Mouse (Mus musculus): Measurements from ENCODE around the gene Sorcs3. TPM values are rescaled to one million over a fixed set of nuclear protein-coding genes. Genes with fewer than 3 reads are reported as not detected.

The Sorcs3 gene
- total RNA-seq, 2 experiments from 2014 or later = not detected

- no peak for ATAC-seq (ENCODE audit: poor library complexity, severe bottlenecking)
Measured at GRCm38 (mm10) chr19:48283217-48283616, 77.4 kb downstream of the Sorcs3 start.

DNA sequence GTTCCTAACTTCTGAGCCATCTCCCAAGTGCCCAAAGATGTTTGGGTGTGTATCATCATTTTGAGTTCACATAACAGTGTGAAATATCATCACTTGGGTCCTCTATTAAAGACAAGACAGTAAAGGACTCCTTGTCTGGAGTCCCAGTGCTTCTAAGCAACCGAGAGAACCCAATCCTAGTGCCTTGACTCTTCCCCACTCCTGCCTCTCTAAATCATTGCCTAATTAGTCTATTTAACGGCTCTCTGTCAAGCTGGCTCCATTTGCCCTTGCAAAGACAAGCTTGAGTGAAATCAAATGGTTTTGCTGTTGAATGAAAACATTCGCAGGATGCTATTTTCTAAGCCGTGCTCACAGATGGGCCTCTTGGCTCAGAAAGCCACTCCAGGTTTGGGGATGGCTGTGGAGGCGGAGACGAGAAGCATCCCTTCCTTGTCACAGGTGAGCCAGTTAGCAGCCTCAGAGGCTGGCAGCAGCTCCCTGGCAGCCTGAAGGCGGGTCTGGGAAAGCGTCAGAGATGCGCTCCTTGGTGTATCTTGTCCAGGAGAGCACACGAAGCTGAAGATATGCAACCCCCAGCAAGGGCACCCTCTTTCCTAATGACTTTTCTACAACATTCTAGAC, 79.9 kb downstream of the Sorcs3 start:
- ATAC-seq (ENCODE audit: poor library complexity, severe bottlenecking) = no peak

GRCm38 (mm10) chr19:48294251-48294650, 88.4 kb downstream of the Sorcs3 start:
- ATAC-seq (ENCODE audit: poor library complexity, severe bottlenecking) = no peak

GRCm38 (mm10) chr19:48298384-48298783, 92.6 kb downstream of the Sorcs3 start:
- no peak for ATAC-seq (ENCODE audit: poor library complexity, severe bottlenecking)

GRCm38 (mm10) chr19:48300440-48301231, 94.8 kb downstream of the Sorcs3 start:
- no peak for ATAC-seq (ENCODE audit: poor library complexity, severe bottlenecking)

DNA sequence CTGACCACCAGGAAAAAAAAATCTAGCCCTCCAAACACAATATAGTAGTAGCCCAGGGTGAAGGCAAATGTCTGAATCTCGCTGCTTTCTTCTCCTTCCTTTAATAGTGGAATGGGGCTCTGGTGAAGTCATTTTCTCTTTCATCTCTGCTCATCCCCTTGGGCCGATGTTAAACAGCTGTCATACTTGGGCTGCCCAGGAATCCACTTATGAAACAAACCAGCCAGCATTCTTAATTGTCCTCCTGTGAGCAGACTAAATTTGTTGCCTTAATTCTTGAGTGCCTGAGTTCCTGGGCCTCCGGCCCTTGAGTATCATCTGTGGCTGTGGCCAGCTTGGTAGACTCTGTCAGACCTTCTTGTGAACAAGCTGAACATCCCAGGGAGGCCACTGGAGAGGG, 95.5 kb downstream of the Sorcs3 start:
- no peak for ATAC-seq (ENCODE audit: poor library complexity, severe bottlenecking)

GRCm38 (mm10) chr19:48308341-48308740, 102.5 kb downstream of the Sorcs3 start:
- no peak for ATAC-seq (ENCODE audit: poor library complexity, severe bottlenecking)

DNA sequence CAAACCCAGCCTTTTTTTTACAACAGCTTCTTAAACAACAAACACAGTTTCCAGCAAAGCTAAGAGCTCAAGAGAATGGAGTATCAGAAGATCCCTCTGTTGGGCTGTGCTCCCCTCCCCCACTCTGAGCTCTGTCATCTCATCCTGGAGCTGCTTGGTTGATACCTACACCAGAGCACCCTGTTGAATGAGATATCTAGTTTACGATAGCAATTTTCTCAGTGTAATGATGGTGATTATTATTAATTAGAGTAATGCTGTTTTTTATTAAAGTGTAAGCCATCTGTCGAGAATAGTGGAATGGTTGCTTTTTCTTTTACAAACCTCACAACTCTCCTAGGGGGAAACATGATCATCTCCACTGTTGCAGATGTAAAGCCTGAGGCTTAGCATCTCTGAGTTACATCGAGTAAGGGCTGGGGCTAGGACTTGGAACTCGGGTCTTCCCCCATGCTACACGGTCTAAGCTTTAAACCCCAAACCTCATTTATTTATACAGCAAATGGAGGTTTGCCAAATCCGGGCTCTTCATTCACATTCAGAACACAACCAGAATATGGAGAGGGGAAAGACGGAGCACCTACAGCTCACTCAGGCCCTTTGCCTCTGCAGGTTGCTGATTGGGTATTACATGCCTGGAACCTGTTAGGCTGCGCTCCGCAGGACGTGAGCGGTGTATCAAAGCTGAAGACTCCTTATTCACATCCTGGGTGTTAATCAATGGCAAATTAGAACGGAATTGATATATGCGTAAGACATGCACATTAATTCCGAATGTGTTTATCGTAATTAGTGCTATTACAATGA, 103.9 kb downstream of the Sorcs3 start:
- no peak for ATAC-seq (ENCODE audit: poor library complexity, severe bottlenecking)

GRCm38 (mm10) chr19:48310338-48310710, 104.5 kb downstream of the Sorcs3 start:
- no peak for ATAC-seq (ENCODE audit: poor library complexity, severe bottlenecking)

GRCm38 (mm10) chr19:48313776-48314175, 108.0 kb downstream of the Sorcs3 start:
- no peak for ATAC-seq (ENCODE audit: poor library complexity, severe bottlenecking)

GRCm38 (mm10) chr19:48327115-48327514, 121.3 kb downstream of the Sorcs3 start:
- no peak for ATAC-seq (ENCODE audit: poor library complexity, severe bottlenecking)

DNA sequence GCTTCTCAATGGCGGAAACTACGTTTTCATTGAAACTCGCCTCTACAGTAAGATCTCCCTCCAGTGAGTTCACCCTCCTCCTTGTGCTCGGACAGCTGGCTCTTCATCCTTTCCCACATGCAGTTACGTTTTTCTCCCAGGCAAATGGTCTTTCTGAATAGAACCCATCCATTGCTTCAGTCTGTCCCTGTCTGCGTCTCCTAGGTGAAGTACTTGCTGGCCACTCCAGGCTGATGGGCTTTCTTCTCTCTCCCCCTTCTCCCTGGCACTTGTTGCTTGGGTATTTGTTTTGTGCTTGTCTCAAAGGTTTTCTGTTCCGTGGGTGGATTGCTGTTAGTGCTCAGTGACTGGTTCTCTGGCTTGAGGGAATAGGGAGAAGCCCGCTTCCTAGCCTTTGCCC, 122.3 kb downstream of the Sorcs3 start:
- ATAC-seq (ENCODE audit: poor library complexity, severe bottlenecking) = no peak

- ATAC-seq (ENCODE audit: poor library complexity, severe bottlenecking) = no peak
Measured at GRCm38 (mm10) chr19:48331640-48332039, 125.8 kb downstream of the Sorcs3 start.

DNA sequence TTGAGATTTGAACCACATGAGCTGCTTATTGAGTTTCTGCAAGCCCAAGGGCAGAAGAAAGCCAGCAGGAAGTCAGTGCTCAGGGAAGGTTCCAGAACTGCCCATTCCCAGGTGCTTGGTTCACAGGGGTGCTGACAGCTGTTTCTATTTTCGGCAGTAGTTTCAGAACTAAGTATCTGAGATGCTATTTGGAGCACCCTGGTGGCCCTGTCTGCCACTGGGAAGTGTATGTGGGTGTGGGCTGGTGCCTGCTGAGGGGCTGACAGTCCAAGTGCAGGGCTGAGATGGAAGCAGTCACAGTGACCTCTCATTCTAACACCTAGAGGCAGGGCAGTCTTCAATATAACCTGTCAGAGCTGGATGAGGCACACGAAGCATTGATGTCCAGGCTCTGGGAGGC, 127.3 kb downstream of the Sorcs3 start:
- no peak for ATAC-seq (ENCODE audit: poor library complexity, severe bottlenecking)

DNA sequence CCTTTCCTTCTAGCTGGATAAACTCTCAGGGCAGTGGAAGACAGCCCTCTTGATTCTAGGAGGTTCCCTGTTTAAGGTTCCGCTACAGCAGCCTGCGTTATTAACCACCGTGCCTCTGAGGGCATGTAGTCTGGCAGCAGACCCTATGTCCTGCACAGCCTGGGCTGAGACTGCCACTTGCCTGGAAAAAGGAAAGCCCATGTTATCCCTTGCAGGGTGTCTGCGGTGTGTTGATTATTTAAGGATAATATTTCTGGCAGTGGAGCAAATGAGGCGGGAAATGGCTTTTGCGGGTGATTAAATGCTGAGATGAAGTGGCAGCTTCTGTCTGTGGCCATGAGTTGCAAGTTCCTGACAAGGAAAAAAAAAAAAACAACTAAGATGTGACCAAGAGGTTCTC, 131.6 kb downstream of the Sorcs3 start:
- ATAC-seq (ENCODE audit: poor library complexity, severe bottlenecking) = no peak

- no peak for ATAC-seq (ENCODE audit: poor library complexity, severe bottlenecking)
Measured at GRCm38 (mm10) chr19:48338098-48338497, 132.3 kb downstream of the Sorcs3 start.

DNA sequence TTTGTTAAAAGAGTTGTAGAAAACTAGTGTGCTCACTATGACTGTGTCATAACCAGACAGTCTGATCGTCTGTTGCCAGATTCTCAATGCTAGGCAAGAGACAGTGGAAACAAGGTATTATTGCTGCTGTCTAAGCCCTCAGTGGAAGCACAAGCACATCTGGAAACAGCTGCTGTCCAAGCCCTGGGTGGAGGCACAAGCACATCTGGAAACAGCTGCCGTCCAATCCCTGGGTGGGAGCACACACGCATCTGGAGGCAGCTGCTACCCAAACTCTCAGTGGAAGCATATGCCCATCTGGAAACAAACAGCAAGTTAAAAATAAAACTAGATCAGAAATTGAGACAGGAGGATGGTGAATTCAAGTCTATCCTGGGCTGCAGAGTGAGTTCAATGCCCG, 136.9 kb downstream of the Sorcs3 start:
- no peak for ATAC-seq (ENCODE audit: poor library complexity, severe bottlenecking)

DNA sequence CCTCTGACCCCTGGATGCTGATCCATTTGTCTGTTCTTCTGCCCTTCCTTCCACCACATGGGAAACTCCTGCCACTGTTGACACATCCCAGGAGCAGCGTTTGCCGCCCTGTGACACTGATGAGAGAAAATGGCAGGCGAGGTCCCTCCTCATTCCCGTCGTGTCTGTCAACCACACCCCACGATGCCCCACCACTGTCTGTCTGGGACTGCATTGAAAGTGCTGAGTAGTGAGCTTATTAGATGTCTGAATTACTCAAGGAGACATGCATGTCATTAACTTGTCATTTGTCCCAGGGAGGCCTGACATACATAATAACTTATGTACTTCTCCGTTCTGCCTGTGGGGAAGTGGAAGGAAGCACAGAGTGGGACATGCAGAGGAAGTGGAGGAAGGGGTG, 137.6 kb downstream of the Sorcs3 start:
- ATAC-seq (ENCODE audit: poor library complexity, severe bottlenecking) = no peak

DNA sequence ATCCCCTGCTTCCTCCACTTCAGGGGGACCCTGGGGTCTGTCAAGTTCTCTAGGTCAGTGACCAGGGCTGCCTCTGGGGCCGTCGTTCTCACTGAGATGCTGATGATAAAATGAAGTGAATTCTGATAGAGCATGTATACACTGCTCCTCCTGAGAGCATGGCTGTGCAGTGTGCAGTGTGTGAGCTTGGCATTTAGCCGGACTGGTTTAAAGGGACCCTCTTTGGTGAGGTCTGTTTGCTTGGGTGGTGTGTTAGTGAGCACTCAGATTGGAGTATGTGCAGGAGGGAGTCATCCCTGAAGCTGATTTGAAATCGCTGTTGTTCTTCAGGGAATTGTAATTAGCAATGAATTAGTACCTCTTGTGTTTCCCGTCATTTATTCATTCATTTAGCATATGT, 141.3 kb downstream of the Sorcs3 start:
- ATAC-seq (ENCODE audit: poor library complexity, severe bottlenecking) = no peak

DNA sequence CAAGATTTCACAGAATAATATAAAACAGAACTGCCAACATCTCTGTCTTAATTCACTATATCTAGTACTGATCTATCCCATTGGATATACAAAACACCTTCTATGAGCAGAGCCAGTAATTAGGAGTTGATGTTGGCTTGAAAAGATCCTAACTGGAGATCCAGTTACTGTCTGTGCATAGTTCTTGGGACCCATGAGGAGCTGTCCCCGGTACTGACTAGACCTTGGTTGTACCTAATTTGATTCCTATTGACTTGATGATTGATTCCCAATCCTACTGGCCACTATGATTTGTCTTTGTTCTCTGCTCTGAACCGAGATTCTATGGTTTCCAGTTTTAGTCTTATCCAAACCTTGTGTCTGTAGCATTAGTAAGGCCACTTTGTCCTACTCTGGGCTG, 151.0 kb downstream of the Sorcs3 start:
- no peak for ATAC-seq (ENCODE audit: poor library complexity, severe bottlenecking)

GRCm38 (mm10) chr19:48362167-48362566, 156.3 kb downstream of the Sorcs3 start:
- no peak for ATAC-seq (ENCODE audit: poor library complexity, severe bottlenecking)

- no peak for ATAC-seq (ENCODE audit: poor library complexity, severe bottlenecking)
Measured at GRCm38 (mm10) chr19:48368056-48368455, 162.2 kb downstream of the Sorcs3 start.
